Mouse (Mus musculus) spleen, postnatal 4 days (tissue): ENCODE data around the gene Tspan18.
A peak's percentile ranks its signal among the peaks of the same experiment; 100 is the strongest.

Experiments
- DNase-seq, 2 experiments: peaks; one replicate each; pipeline ENCODE4 v3.0.0; 2022; ENCODE audit warnings: low spot score in 2 of 2

Gene Tspan18

DNA sequence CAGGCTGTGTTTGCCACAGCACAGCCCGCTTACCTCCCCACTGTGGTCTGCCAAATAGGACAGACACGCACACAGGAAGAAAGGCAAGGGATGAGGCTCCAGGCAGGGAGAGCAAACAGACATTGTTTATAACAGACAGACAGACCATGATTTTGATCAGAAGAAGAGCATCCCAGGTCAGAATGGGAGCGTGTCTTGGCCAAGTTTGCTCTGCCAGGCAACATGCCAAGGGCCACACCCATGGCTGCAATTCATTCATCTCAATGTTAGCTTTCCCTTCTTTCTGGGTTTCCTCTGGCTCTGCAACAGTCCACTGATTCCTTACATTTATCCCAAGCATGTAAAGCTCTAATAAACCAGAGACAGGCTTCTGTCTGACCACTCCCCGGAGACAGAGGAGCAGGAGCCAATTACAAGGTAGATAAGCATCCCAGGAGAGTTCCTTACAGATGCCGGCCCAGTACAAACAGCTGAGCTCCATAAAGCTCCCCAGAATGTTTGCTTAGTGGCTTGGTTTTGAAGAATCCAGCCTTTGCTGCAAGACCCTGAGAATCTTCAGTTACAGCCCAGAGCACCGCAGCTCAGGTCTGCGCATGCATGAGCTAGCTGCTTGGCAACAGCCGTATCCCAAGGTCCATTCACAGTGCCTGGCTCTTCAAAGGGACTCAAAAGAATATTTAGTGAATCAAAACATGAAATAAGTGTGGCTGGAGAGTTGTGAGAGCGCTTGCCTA lies 5.2 kb upstream of the Tspan18 start:
- DNase-seq, result no peak

DNA sequence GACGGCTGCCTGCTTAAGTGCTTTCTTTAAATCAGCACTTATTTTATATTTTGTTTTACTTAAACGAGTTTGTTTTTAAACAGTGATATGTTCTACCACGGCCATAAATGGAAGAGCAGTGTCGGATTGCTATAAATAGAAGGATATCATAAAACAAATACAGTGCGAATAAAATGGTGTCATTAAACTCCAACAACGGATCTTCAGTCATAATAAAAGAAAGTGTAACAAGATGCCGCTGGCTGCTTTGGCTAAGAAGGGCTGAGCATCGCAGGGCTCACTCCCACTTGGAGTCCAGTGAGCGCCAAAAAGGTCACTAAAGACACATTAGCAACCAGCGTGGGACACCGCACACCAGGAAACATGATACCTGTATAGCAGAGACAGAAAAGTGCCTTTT lies 1.7 kb upstream of the Tspan18 start:
- no peak for DNase-seq

DNA sequence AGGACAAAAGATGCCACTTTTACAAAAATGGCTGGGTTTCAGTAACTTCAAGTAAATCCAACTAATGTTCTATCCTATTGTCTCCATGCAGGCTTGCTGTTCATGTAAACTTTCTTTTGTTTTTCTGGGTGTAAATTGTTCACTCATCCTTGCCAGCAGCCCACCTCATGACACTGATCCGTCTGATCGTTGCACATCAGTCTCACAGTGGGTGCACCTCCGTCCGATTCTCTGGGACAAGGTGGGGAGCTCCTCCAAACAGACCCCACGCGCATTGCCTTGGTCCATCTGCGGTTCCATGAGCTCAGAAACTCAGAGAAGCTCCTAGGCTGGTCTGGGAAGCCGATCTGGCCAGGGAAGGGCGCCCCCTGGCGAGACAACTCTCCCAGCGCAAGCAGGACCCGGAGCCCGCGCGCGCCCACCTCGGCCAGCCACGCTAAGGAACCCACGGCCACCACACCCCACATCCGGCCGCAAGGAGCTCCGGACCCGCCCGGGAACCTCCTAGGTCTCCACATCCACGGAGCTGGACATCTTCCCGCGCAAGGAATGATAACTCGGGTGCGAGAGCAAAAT lies 976 bp downstream of the Tspan18 start:
- DNase-seq, result peak; percentile 67 to 90

DNA sequence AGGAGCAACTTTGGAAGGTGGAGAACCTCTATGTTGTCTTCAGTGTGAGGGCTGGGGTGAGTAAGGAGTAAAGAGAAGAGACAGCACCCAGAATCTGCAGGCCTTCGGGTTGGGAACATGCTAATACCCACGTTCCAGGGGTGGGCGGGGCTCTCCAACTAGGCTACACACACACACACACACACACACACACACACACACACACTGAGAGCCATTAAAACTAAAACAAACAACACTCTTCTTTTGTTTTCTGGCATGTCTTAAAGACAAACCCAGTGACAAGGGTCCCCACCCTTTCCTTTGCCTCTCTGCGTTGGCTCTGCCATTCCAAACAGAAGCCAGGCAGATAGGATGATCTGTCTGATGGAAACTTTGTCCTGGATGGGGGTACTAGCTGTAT lies 2.0 kb downstream of the Tspan18 start:
- no peak for DNase-seq

GRCm38 (mm10) chr2:93331121-93331520 lies 3.2 kb downstream of the Tspan18 start:
- DNase-seq, result no peak

- DNase-seq, result no peak
Observed at GRCm38 (mm10) chr2:93329120-93329519, 5.2 kb downstream of the Tspan18 start.

DNA sequence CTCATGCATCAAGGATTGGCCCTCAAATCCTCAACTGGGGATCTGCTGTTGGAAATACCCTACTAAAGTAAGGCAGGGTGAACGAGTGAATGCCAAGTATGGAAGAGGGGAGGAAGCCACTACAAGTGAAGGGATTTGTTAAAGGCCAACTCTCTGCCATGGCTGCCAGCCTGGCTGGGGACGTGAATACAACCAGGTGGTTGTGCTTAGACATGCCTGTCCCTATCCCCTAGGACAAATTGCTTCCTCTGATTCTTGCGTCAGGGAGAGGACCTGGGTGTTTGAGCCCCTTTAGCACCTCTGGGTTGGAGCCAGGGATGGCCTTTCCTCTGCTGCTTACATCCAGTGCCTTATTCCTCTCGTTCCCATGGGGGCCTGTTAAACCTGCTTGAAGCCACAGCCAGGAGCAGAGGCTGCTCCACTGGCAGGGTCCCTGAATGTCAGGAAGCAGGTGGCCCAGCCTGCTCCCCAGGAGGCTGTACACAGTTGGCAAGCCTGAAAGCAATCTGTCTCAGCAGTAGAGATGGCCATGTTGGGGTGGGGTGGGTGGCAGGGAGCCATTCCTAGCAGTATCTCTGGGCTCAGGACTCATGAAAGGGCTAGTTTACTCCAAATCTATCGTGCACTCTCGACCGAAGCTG lies 6.3 kb downstream of the Tspan18 start:
- DNase-seq, result no peak

- no peak for DNase-seq
Observed at GRCm38 (mm10) chr2:93324681-93325080, 9.6 kb downstream of the Tspan18 start.

DNA sequence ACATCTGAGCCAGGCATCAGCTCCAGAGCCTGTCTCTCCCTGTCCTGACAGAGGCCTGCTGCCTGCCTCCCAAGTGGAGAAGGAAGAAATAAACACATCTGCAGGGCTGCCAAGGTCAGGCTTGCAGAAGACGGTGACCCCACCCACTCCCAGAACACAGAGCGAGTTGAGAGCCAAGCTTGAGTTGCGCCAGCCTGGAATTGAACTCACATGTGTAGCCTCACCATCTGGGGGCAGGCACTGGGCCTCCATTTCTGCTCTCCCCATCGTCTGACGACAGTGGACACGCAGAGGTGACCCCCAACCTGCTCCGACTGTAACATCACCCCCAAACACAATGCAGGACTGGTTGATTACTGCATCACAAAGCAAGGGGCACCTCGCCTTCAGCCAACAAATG lies 12.4 kb downstream of the Tspan18 start:
- DNase-seq, result no peak

DNA sequence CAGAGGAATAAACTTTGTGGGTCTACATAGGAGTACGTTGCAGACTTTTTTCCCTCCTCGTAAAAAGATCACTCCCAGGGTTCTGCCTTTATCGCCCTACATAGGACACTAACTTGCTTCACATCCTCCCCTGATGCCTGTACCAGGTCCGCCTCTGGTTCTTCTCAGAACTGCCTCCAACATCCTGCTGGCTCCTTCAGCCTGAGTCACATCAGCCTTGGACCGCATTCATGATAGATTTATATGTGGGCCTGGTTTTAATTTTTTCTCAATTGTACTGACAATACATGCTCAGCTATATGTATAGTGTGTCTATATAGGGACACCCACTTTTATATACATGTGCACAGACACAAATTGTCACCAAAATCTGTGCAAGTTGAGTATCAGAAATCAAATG lies 14.0 kb downstream of the Tspan18 start:
- DNase-seq, result no peak

- no peak for DNase-seq
Observed at GRCm38 (mm10) chr2:93319598-93319997, 14.7 kb downstream of the Tspan18 start.

DNA sequence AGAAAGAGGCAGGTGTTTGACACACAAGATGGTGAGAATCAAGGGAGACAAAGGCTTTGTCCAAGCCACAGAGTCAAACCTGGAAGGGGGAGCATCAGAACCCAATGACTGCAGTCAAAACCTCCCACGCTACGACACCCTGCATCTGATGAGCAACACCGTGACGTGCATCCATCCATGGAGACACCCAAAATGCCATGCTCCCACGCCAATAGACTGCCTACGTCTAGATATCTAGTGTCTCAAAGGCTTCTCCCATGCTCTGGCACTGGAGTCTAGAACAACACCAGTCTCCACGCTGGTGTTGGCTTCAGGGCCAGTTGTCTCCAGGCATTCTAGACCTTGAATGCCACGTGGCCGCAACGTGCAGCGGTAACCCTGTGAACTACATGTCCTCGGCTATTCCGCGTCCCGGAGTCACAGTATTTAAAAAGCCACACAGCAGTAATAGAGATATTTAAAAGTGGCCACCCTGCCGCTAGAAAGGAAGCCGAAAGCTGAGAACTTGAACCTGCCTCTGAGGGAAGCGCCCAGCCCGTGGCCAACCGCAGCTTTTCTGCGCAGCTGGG lies 15.4 kb downstream of the Tspan18 start:
- no peak for DNase-seq

DNA sequence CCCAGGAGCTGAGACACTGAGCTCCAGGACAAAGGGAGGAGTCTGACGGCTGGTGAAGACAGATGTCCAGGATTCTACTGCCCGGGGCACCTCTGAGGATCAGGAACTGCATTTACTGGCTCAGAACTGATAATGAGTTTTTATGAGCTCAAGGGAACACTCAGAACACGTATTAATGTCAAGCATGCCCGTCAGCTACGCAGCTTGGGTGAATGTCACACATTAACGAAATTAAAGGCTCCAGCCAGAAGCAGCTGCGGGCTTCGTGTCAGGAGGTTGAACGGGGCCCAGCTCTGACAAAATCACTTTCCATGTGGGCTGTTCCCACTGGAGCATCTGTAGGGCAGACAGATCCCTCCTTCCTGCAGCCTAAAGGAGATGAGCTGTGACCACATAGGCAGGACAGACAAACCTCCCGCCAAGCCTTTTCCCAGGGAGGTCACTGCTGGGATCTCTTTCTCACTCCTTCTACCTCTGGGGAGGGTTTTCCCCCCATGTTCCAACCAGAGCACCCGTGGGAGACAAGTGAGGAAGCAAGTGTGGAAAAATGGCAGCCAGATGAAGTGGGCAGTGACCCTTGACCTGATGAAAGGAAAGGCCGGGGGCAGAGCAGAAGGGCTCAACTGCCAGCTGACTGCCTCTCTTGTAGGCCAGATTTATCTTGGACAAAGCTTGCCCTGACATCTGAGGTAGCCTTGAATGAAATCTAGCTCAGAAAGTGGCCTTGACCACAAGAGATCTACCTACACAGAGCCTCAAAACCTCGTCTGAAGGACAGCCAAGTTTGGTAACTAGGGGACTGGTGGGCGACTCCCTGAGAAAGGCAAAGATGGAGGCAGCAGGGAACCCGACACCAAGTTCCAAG lies 20.3 kb downstream of the Tspan18 start:
- DNase-seq, result no peak

DNA sequence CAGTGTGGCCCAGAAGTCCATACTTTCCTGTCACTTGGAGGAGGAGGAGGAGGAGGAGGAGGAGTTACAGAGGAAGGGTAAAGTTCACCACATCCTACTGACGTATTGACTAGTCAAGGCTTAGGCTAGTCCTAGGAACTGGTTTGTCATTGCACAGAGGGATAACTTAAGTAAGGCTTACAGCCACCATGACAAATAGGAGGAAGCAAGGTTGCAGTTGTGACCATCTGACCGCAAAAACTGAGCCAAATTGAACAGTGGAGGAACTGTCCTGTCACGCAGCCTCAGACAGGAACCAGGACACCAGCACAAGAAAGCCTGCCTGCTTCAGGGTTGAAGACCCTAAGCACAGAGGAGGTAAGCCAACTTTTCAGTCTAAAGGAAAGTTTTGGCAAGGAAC lies 21.8 kb downstream of the Tspan18 start:
- no peak for DNase-seq

GRCm38 (mm10) chr2:93309724-93310413 lies 24.4 kb downstream of the Tspan18 start:
- no peak for DNase-seq

- DNase-seq, result no peak
Observed at GRCm38 (mm10) chr2:93306898-93307297, 27.4 kb downstream of the Tspan18 start.

- no peak for DNase-seq
Observed at GRCm38 (mm10) chr2:93304273-93304634, 30.1 kb downstream of the Tspan18 start.

DNA sequence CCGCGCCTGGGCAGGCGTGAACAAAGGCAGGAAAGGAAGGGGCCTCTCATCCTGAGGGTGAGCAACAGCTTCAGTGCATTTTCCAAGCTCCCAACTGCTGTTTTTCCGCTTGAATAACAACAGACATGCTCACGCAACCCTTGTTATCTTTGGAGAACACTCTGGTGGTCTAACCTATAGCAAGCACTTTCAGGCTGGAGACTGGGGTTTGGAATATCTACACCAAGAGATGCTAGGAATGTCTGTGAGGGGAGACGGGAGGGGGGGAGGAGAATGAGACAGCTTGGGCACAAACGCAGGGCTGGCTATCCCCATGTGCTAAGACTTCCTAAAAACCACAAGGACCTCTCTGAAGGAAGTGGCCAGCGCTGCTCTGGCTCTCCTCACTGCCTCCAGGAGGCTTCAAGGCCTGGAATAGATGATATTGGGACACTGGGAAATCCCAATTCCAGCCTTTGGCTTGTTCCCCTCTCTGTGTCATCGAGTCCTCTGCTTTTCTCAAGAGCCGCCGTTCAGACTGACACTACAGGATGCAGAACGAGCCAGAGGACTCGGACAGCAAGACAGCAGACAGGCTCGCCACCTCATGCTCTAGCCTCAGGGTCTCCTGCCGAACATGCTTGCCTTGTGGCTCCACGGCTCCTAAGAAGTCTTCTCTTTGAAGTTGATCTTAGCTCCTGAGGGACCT lies 30.6 kb downstream of the Tspan18 start:
- DNase-seq, result no peak

DNA sequence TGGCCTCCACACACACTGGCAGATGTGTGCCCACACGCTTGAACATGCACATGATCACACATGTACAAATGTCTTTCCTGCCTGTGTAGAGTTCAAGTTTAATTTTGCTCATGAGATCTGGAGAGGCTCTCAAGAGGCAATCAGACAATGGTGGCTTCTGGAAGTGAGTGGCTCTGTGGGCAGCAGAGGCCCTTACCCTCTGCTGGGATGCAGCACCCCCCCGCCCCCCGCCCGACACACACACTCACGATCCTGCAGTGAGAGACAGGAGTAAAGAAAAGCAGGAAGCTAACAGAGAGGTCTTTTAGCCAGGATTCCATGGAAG lies 31.1 kb downstream of the Tspan18 start:
- DNase-seq, result no peak

DNA sequence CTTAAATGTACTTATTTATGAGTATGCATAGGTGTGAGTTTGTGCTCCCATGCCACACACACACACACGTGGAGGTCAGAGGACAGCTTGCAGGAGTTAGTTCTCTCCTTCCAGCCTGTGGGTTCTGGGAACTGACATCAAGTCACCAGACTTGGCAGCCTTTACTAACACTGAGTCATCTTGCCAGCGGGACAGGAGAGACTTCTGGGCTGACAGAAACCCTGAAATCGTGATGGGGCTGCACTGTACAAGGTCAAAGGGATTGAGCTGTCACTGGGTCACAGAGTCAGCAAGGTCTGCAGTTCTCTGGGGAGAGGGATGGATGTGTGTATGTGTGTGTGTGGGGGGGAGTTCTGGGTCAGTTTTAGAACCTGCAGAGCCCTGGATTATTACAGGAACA lies 36.6 kb downstream of the Tspan18 start:
- DNase-seq, result no peak
